Mouse (Mus musculus): ENCODE measurements at regions not wholly inside any gene's neighbourhood (a gene's known extent, or its start where the extent isn't known, plus 50 kb on each side); places are given as distances from the start of the nearest gene placed in this dataset.

DNA sequence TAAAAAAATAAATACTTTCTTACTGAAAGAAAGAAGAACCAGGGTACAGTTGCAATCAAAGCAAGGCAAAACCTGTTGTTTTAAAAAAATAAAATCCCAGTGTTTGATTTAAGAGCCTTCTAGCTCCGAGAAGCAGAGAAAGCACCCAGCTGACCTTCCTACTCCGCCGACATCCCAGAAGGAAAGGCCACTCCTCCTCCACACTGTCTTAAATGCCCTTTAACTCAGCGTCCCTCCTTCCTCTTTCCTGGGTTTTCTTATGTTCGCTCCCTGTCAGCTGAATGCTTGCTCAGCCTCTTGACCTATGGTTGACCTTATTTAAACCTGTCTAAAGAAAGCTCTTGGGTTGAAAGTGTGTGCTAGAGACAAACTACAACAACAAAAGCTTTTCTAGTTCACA lies 79.1 kb downstream of the Sptssa start:
- DNase-seq = no peak

DNA sequence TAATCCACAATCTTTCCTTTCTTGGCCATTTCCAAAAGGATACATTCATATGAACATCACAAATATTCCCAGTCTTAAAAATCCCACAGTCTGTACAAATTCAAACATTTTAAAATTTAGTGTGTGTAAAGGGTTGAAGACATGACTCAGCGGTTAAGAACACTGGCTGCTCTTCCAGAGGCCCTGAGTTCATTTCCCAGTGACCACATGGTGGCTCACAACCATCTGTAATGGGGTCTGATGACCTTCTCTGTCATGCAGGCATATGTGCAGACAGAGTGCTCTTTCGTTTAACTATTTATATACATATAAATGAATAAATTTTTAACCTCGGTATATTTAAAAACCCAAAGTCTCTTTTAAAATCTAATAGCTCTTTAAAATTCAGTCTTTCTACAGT lies 79.6 kb downstream of the Sptssa start:
- DNase-seq = no peak

GRCm38 (mm10) chr12:54572866-54573265 lies 83.5 kb downstream of the Sptssa start:
- no peak for DNase-seq

DNA sequence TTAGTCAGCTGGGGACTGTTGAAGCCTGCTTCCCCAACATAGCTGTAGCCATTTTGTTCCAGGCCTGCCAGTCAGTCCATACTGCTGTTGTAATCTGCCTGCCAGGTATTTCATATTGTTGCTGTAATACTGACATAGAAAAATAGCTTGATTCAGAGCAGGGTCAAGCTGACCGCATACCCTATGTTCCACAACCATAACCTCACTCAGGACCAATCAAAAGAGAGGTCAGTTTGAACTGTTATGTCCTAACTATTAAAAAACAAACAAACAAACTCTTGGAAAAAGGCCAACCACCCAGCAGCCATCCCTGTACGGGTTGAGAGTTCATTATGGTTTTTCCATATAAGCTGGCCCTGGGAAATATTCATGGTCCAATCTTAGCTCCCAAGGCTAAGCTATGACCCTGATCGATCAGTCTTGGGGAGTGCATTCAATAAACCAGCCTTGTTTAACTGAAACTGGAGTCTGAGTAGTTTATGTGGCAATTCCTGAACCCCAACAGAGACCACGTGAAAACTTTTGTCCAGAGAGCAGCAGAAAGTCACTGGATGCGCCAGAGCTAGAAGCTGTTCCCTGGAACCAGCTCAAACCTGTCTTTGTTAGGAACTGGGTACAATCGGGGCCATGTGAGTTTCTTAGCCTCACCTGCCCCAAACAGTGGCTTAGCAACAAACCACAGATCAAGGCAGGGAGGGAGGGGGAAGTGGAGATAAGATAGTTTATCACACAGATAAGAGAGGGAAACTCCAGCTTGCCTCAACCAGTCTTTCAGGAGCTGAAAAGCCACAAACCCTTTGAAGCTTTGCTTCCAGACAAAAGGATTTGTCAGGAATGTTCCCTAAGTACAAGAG lies 88.1 kb downstream of the Sptssa start:
- no peak for DNase-seq

DNA sequence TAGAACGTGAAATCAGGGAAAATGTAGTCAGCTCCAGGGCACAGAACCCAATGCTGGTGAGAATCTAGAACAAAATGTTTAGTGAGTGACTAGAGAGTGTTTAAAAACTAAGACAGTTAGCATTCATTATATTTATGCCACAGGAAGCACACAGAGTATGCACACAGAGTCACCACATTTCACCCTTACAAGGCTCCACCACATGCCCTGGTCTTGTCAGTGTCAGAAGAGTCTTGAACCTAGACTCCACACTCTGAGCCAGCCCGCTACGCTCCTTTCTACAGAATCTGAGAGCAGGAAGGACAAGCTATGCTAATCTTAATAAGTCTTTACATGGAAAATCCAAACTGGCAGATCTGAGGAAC lies 89.0 kb downstream of the Sptssa start:
- DNase-seq = no peak

GRCm38 (mm10) chr12:54566532-54567425 lies 89.6 kb downstream of the Sptssa start:
- DNase-seq = no peak

- DNase-seq = no peak
Measured at GRCm38 (mm10) chr12:54561981-54562380, 94.4 kb downstream of the Sptssa start.

- DNase-seq = peak; percentile 7 to 17
Measured at GRCm38 (mm10) chr12:54558106-54558505, 98.3 kb downstream of the Sptssa start.

DNA sequence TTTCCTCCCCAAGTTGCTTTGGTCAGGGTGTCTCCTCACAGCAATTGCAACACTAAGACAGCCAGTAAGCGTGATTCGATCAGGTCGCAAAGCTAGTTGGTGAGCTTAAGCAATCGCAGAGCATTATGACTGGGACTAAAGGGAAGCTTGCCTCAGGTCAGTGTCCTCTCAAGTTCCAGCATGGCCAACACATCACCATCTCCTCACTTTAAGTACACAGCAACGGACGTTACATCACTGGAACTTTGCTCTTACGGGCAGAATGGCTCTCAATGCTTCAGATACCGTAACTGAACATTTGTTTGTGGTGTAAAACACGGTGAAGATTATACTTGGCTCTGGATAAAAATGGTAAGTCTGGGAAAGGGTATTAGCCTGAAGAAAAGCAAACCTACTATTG lies 106.7 kb downstream of the Sptssa start:
- DNase-seq = no peak

GRCm38 (mm10) chr12:54545821-54546608 lies 110.4 kb downstream of the Sptssa start:
- peak; percentile 42 to 44 for DNase-seq

GRCm38 (mm10) chr12:54538320-54538705 lies 118.1 kb downstream of the Sptssa start:
- DNase-seq = no peak

DNA sequence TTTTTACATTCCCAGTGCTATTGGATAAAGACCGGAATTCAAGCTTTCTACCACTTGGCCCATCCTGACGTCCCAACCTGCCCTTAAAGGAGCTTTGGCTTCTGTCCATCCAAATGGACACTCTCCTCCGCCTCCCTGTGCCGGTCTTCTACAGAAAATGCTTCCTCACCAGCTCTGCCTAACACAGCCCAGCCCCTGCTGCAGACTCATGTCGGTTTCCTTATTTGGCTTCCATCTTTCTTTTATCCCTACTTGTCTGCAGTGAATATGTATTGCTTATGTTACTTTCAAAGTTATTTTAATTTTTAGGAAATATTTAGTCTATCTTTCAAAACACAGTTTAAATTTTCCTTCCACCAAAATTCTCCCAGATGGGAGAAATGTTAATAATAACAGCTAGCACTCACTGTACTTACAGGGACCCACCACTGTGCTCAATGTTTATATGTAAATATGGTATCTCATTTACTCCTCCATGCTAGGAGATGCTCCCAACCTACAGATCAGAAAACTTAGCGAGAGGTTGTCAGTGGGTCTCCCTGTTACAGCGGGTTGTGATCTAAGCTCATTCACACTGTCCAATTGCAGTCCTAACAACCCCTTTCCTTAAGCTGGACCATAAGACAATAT lies 118.6 kb downstream of the Sptssa start:
- DNase-seq = no peak

GRCm38 (mm10) chr12:54537022-54537421 lies 119.4 kb downstream of the Sptssa start:
- DNase-seq = no peak

GRCm38 (mm10) chr12:54535556-54536516 lies 120.5 kb downstream of the Sptssa start:
- DNase-seq = no peak

GRCm38 (mm10) chr12:54534910-54535309 lies 121.5 kb downstream of the Sptssa start:
- DNase-seq = no peak

DNA sequence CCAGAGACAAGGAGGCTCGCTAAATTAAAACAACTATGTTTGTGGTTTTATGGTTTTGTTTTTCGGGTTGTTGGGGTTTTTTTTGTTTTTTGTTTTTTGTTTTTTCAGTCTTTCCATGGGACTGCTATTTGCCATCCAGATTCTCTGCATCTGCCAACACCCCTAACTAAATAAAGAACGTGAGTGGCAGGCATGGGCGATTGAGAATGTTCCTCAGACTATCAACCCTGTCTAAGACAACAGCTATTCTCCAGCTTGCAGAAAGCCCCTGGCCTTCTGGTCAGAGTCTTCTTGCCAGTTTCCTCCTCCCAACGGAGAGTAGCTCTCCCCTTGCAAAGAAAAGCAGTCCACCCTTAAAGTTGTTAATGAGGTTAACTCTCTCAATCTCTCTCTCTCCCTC lies 123.2 kb downstream of the Sptssa start:
- no peak for DNase-seq

DNA sequence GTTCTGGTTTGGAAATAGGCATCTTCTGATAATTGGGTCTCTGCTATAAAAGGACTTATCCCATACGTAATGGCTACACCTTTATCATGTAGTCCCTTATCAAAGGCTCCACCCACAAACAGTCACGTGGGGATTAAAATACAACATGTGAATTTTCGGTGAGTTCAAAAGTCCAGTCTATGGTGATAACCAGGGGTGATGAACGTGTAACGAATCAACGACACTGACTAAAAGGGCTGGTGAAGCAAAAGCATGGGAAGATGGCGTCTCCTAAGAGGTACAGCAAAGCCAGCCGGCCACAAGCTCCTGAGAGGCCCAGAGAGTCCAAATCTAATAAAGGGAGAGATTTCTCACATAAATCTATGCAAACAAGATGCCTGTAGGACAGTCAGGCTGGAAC lies 124.3 kb downstream of the Sptssa start:
- no peak for DNase-seq

DNA sequence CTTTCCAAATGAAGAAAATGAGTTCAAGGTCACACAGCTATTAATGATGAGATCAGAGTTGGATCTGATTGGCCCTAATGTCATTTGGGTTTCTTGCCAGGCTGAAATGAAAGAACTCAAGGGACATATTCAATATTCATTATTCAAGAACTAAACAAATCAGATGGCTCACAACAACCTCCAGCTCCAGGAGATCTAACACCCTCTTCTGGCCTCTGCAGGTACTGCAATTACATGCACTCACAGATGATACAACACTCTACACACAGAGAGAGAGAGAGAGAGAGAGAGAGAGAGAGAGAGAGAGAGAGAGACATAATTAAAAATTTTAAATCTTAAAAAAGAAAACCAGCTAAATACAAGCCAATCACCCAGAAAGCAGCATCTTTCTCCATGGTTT lies 128.3 kb downstream of the Sptssa start:
- DNase-seq = no peak

DNA sequence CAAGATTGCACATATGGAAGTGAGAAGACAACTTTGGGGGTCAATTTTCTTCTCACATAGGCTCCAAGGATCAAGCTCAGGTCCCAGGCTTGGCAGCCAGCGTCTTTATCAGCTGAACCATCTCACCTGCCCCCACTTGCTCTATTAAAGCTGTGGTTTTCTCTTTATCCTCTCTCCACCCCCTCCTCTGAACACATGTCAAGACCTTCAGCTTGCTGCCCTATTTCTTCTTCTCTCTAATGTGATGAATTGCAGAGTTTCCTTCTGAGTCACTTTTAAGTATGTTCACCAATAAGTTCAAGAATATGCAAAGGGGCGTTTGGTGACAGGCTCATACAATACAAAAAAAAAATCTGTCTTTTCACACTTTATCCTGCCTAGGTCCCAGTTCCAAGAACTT lies 128.8 kb downstream of the Sptssa start:
- DNase-seq = no peak

- no peak for DNase-seq
Measured at GRCm38 (mm10) chr12:54520406-54520805, 136.0 kb downstream of the Sptssa start.

- DNase-seq = no peak
Measured at GRCm38 (mm10) chr12:54519370-54519769, 137.0 kb downstream of the Sptssa start.

DNA sequence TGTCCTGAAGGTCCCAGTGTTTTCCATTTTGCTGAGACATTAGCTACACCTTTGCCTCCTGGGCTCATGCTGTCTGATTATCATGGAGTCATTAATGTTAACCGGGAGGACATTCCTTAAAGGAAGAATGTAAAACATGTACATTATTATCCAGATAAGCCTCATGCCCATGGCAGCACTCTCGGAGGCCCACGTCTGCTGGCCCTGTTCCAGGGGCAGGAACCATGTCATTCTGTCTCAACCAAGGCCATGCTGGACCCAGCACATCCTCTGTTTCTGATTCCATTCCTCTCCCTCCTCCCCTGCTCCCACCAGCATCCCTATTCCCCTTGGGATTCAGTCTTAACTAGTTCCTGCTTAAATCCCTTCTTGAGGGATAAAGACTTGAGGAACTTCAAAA lies 139.1 kb downstream of the Sptssa start:
- no peak for DNase-seq

Data from cerebellum, adult 18-20 months (tissue).